Mouse (Mus musculus): ENCODE data around the gene Cst12. TPM values are rescaled to one million over a fixed set of nuclear protein-coding genes. Genes with fewer than 3 reads are reported as not detected.

Cst12 gene
- polyA plus RNA-seq, 1 experiment from 2014 or later, result not detected

DNA sequence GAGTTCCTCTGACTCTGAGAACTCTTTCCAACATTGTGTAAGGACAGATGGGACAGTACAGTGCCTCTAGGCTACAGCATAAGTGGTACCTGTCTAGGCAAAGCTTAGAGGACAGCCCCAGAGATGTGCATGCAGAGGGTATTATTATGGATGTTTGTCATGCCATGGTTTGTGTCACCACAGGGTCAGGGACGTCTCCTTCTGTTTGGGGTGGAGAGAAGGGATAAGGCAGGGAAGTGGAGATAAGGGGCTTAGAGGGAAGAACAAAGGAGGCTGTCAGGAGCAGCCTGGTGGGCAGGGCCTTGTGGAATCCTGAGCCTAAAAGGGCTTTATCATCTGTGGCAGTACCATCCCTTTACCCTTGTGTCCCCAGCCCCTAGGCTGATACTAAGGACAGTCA lies 7.5 kb upstream of the Cst12 start, which contains the start of gene 8030411F24Rik:
TSS of gene 8030411F24Rik (plus strand) at position 301 of the 400 bp plus-strand sequence.
- ATAC-seq (replicated peaks; ENCODE audit: extremely low read depth, insufficient read depth, low FRiP score), result no peak
- Histone ChIP-seq H3K27me3 (ENCODE audit: control insufficient read depth, insufficient read depth, low read length) (no peaks in the 10 kb centered on the region), H3K36me3 (ENCODE audit: control insufficient read depth, insufficient read depth) (no peaks in the 10 kb centered on the region), H3K4me1 (ENCODE audit: control insufficient read depth, insufficient read depth, low read length) (no peaks in the 10 kb centered on the region), H3K4me3 (ENCODE audit: low read length) (no peak within 1 kb of the TSS), H3K4me2 (ENCODE audit: low read depth, low read length) (no peak within 1 kb of the TSS), H3K9me3 (replicated peaks; ENCODE audit: control insufficient read depth, low read length) (no peaks in the 10 kb centered on the region), H3K9ac (ENCODE audit: low read length) (no peak within 1 kb of the TSS), H3K27ac (ENCODE audit: low read length) (no peak within 1 kb of the TSS)
- 5% methylated on average over 1 of the region's 1 CpGs for WGBS

GRCm38 (mm10) chr2:148798485-148798884 lies 9.3 kb downstream of the Cst12 start, which contains the start of gene Cst8:
Cst8 (plus strand) TSS chr2:148798785.
- H3K27ac ChIP-seq (ENCODE audit: low read length), result no peak within 1 kb of the TSS
- no peak within 1 kb of the TSS for H3K4me3 ChIP-seq (ENCODE audit: low read length)
- no peak for ATAC-seq (replicated peaks; ENCODE audit: extremely low read depth, insufficient read depth, low FRiP score)
- WGBS, result 75% methylated on average over 1 of the region's 1 CpGs
- no peaks in the 10 kb centered on the region for H3K36me3 ChIP-seq (ENCODE audit: control insufficient read depth, insufficient read depth)
- H3K27me3 ChIP-seq (ENCODE audit: control insufficient read depth, insufficient read depth, low read length), result no peaks in the 10 kb centered on the region
- no peak within 1 kb of the TSS for H3K4me2 ChIP-seq (ENCODE audit: low read depth, low read length)
- no peak within 1 kb of the TSS for H3K9ac ChIP-seq (ENCODE audit: low read length)
- H3K4me1 ChIP-seq (ENCODE audit: control insufficient read depth, insufficient read depth, low read length), result peaks cover 9% of the 10 kb centered on the region; the same call in 1 of the 2 replicates
- H3K9me3 ChIP-seq (replicated peaks; ENCODE audit: control insufficient read depth, low read length), result no peaks in the 10 kb centered on the region

- no peak overlapping the region for H3K27ac ChIP-seq (ENCODE audit: low read length)
- peak; percentile 41; the same call in 1 of the 2 replicates for ATAC-seq (replicated peaks; ENCODE audit: extremely low read depth, insufficient read depth, low FRiP score)
- no peaks in the 10 kb centered on the region for H3K9me3 ChIP-seq (replicated peaks; ENCODE audit: control insufficient read depth, low read length)
- no peaks in the 10 kb centered on the region for H3K36me3 ChIP-seq (ENCODE audit: control insufficient read depth, insufficient read depth)
- no peak overlapping the region for H3K4me3 ChIP-seq (ENCODE audit: low read length)
- H3K27me3 ChIP-seq (ENCODE audit: control insufficient read depth, insufficient read depth, low read length), result no peaks in the 10 kb centered on the region
- no peak overlapping the region for H3K4me2 ChIP-seq (ENCODE audit: low read depth, low read length)
- WGBS, result 26% methylated on average over 3 of the region's 3 CpGs
- H3K4me1 ChIP-seq (ENCODE audit: control insufficient read depth, insufficient read depth, low read length), result peaks cover 9% of the 10 kb centered on the region; the same call in 1 of the 2 replicates
- no peak overlapping the region for H3K9ac ChIP-seq (ENCODE audit: low read length)
Observed at GRCm38 (mm10) chr2:148801491-148801921, 12.3 kb downstream of the Cst12 start.

DNA sequence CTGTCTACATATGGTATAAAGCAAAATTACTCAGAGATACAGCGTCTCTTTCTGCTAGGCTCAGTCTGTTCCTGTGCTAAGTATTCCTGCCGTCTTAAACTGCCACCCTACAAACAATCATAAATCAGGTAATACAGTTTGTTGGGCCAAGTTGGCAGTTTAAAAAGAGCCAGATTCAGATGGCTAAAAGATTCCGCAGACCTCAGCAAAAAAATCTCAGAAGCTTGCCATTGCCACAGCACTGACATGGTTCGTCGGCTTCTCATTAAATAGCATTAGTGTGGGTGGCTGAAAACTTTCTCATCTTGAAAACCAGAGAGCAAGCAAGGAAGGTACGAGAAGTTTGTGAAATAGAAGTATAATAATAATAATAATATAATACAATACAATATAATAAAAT lies 17.5 kb downstream of the Cst12 start:
- Histone ChIP-seq H3K27ac (ENCODE audit: low read length) (no peak overlapping the region), H3K4me1 (ENCODE audit: control insufficient read depth, insufficient read depth, low read length) (peaks cover 1% of the 10 kb centered on the region; the same call in 1 of the 2 replicates), H3K4me2 (ENCODE audit: low read depth, low read length) (no peak overlapping the region), H3K27me3 (ENCODE audit: control insufficient read depth, insufficient read depth, low read length) (no peaks in the 10 kb centered on the region), H3K9ac (ENCODE audit: low read length) (no peak overlapping the region), H3K36me3 (ENCODE audit: control insufficient read depth, insufficient read depth) (no peaks in the 10 kb centered on the region), H3K4me3 (ENCODE audit: low read length) (no peak overlapping the region), H3K9me3 (replicated peaks; ENCODE audit: control insufficient read depth, low read length) (no peaks in the 10 kb centered on the region)
- WGBS, result 72% methylated on average over 6 of the region's 6 CpGs
- no peak for ATAC-seq (replicated peaks; ENCODE audit: extremely low read depth, insufficient read depth, low FRiP score)

- Histone ChIP-seq H3K9me3 (replicated peaks; ENCODE audit: control insufficient read depth, low read length) (no peaks in the 10 kb centered on the region), H3K36me3 (ENCODE audit: control insufficient read depth, insufficient read depth) (no peaks in the 10 kb centered on the region), H3K27ac (ENCODE audit: low read length) (no peak within 1 kb of the TSS), H3K9ac (ENCODE audit: low read length) (no peak within 1 kb of the TSS), H3K4me3 (ENCODE audit: low read length) (no peak within 1 kb of the TSS), H3K27me3 (ENCODE audit: control insufficient read depth, insufficient read depth, low read length) (no peaks in the 10 kb centered on the region), H3K4me2 (ENCODE audit: low read depth, low read length) (no peak within 1 kb of the TSS), H3K4me1 (ENCODE audit: control insufficient read depth, insufficient read depth, low read length) (no peaks in the 10 kb centered on the region)
- no peak for ATAC-seq (replicated peaks; ENCODE audit: extremely low read depth, insufficient read depth, low FRiP score)
Observed at GRCm38 (mm10) chr2:148819909-148820308, 30.7 kb downstream of the Cst12 start, which contains the start of gene Cst13. Cst13 (plus strand) TSS chr2:148820081.

GRCm38 (mm10) chr2:148825986-148826385 lies 36.8 kb downstream of the Cst12 start:
- Histone ChIP-seq H3K4me1 (ENCODE audit: control insufficient read depth, insufficient read depth, low read length) (no peaks in the 10 kb centered on the region), H3K9ac (ENCODE audit: low read length) (no peak overlapping the region), H3K4me2 (ENCODE audit: low read depth, low read length) (no peak overlapping the region), H3K27me3 (ENCODE audit: control insufficient read depth, insufficient read depth, low read length) (no peaks in the 10 kb centered on the region), H3K9me3 (replicated peaks; ENCODE audit: control insufficient read depth, low read length) (no peaks in the 10 kb centered on the region), H3K36me3 (ENCODE audit: control insufficient read depth, insufficient read depth) (no peaks in the 10 kb centered on the region), H3K4me3 (ENCODE audit: low read length) (no peak overlapping the region), H3K27ac (ENCODE audit: low read length) (no peak overlapping the region)
- ATAC-seq (replicated peaks; ENCODE audit: extremely low read depth, insufficient read depth, low FRiP score), result no peak
- 43% methylated on average over 1 of the region's 1 CpGs for WGBS

GRCm38 (mm10) chr2:148834912-148835311 lies 45.8 kb downstream of the Cst12 start, which contains the start of gene Cst9:
Cst9 (plus strand) TSS chr2:148835147.
- Histone ChIP-seq H3K9ac (ENCODE audit: low read length) (no peak within 1 kb of the TSS), H3K4me3 (ENCODE audit: low read length) (no peak within 1 kb of the TSS), H3K9me3 (replicated peaks; ENCODE audit: control insufficient read depth, low read length) (no peaks in the 10 kb centered on the region), H3K36me3 (ENCODE audit: control insufficient read depth, insufficient read depth) (no peaks in the 10 kb centered on the region), H3K27me3 (ENCODE audit: control insufficient read depth, insufficient read depth, low read length) (no peaks in the 10 kb centered on the region), H3K4me1 (ENCODE audit: control insufficient read depth, insufficient read depth, low read length) (no peaks in the 10 kb centered on the region), H3K4me2 (ENCODE audit: low read depth, low read length) (no peak within 1 kb of the TSS), H3K27ac (ENCODE audit: low read length) (no peak within 1 kb of the TSS)
- WGBS, result 55% methylated on average over 4 of the region's 4 CpGs
- ATAC-seq (replicated peaks; ENCODE audit: extremely low read depth, insufficient read depth, low FRiP score), result no peak

DNA sequence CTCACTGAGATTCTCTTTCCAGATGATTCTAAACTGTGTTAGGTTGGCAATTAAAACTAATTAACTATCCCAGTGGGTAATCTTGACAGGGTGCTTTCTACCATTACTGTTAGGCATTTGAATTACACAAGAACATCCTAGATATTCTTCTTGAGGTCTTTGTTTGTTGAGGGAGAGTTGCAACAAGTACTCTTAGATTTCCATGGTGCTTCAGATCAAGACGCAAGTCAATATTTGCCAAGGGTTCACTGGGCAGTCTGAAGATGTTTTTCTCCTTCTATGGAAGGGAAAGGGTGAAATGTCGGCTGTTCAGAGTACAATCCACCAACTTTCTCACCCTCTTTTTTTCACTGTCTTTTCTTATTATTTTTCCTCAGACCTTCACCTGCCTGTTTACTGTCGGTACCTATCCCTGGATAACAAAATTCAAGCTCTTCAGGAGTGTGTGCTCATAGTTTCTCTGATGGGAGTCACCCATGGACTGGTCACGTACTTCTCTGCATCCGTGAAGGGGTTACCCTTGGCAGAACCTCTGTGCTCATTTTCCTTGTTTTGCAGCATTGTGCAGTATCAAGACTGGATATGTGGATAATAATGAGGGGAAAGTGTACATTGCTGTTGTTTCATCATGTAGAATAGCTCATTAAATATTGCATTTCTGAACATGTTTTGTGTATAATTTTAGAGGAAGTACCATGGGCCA lies 49.1 kb downstream of the Cst12 start:
- Histone ChIP-seq H3K9me3 (replicated peaks; ENCODE audit: control insufficient read depth, low read length) (no peaks in the 10 kb centered on the region), H3K36me3 (ENCODE audit: control insufficient read depth, insufficient read depth) (no peaks in the 10 kb centered on the region), H3K27me3 (ENCODE audit: control insufficient read depth, insufficient read depth, low read length) (no peaks in the 10 kb centered on the region), H3K27ac (ENCODE audit: low read length) (no peak overlapping the region), H3K9ac (ENCODE audit: low read length) (no peak overlapping the region), H3K4me3 (ENCODE audit: low read length) (no peak overlapping the region), H3K4me2 (ENCODE audit: low read depth, low read length) (no peak overlapping the region), H3K4me1 (ENCODE audit: control insufficient read depth, insufficient read depth, low read length) (no peaks in the 10 kb centered on the region)
- 78% methylated on average over 5 of the region's 5 CpGs for WGBS
- no peak for ATAC-seq (replicated peaks; ENCODE audit: extremely low read depth, insufficient read depth, low FRiP score)

- H3K27me3 ChIP-seq (ENCODE audit: control insufficient read depth, insufficient read depth, low read length), result no peaks in the 10 kb centered on the region
- H3K4me2 ChIP-seq (ENCODE audit: low read depth, low read length), result no peak overlapping the region
- H3K36me3 ChIP-seq (ENCODE audit: control insufficient read depth, insufficient read depth), result no peaks in the 10 kb centered on the region
- H3K9ac ChIP-seq (ENCODE audit: low read length), result no peak overlapping the region
- 46% methylated on average over 2 of the region's 2 CpGs for WGBS
- H3K4me3 ChIP-seq (ENCODE audit: low read length), result no peak overlapping the region
- no peaks in the 10 kb centered on the region for H3K4me1 ChIP-seq (ENCODE audit: control insufficient read depth, insufficient read depth, low read length)
- no peaks in the 10 kb centered on the region for H3K9me3 ChIP-seq (replicated peaks; ENCODE audit: control insufficient read depth, low read length)
- no peak overlapping the region for H3K27ac ChIP-seq (ENCODE audit: low read length)
- ATAC-seq (replicated peaks; ENCODE audit: extremely low read depth, insufficient read depth, low FRiP score), result no peak
Observed at GRCm38 (mm10) chr2:148839224-148839623, 50.1 kb downstream of the Cst12 start.
